Mouse (Mus musculus): Measurements from ENCODE around the gene Ccnb1.

DNA sequence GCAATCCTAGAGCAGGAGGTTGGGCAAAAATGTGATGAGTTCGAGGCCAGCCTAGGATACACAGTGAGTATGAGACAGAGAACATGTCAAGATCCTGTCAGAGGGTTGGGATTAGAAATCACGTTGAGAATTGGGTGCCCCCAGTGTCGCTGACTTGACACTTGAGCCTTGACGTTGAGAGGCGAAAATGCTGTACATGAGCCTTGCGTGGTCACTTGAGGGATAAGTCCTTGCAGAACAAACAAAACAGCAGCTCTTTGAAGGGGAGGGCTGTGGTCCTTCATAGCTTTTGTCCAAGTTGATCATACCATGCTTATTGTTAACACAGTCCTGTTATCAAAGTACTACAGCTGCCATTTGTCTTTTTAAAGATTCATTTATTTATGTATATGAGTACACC is 9.7 kb downstream of the Ccnb1 start:
- TF ChIP-seq CTCF (IDR thresholded peaks at IDR 0.05; ENCODE audit: low read depth, low read length) (no peak), GATA1 (IDR thresholded peaks at IDR 0.05; ENCODE audit: borderline replicate concordance, low read length) (no peak), TAL1 (conservative IDR thresholded peaks at IDR 0.05; ENCODE audit: low read depth, low read length) (no peak)
